Mouse (Mus musculus) embryonic facial prominence, embryonic 11.5 days (tissue): Measurements from ENCODE around the gene Mxra8. TPM values are rescaled to one million over a fixed set of nuclear protein-coding genes. Genes with fewer than 3 reads are reported as not detected.

Source experiments
- ATAC-seq: fragments of 200-750 bp; cut with Nextera tagmentation; replicated peaks from 2 replicates; pipeline ENCODE4 v1.8.0; 2017; ENCODE audit warnings: low read depth; ENCODE audit not compliant: insufficient number of reproducible peaks, low FRiP score, low TSS enrichment
- DNase-seq: peaks from one replicate; pipeline ENCODE4 v3.0.0-alpha.2; 2015; ENCODE audit warnings: low spot score
- H3K27ac ChIP-seq: fragments of 300-500 bp; sonication (generic); replicated peaks from 2 replicates; pipeline ENCODE4 v1.5.1; 2014; ENCODE audit warnings: mild to moderate bottlenecking, low read depth, low read length, control low read depth
- H3K27me3 ChIP-seq: fragments of 300-500 bp; sonication (generic); 2 replicates; pipeline ENCODE4 v1.6.1; 2014; ENCODE audit warnings: mild to moderate bottlenecking, low read length, moderate library complexity, mixed read lengths; ENCODE audit not compliant: control insufficient read depth, insufficient read depth
- H3K36me3 ChIP-seq: fragments of 300-500 bp; sonication (generic); replicated peaks from 2 replicates; pipeline ENCODE4 v1.6.1; 2014; ENCODE audit warnings: low read depth, mild to moderate bottlenecking, low read length, moderate library complexity, mixed read lengths; ENCODE audit not compliant: control insufficient read depth, insufficient read depth
- H3K4me1 ChIP-seq: fragments of 300-500 bp; sonication (generic); 2 replicates; pipeline ENCODE4 v1.6.1; 2014; ENCODE audit warnings: low read length, mixed read lengths; ENCODE audit not compliant: control insufficient read depth, insufficient read depth
- H3K4me2 ChIP-seq: fragments of 300-500 bp; sonication (generic); 2 replicates; pipeline ENCODE4 v1.6.1; 2014; ENCODE audit warnings: low read depth, mild to moderate bottlenecking, control low read depth, low read length, moderate library complexity
- H3K4me3 ChIP-seq: fragments of 300-500 bp; sonication (generic); 2 replicates; pipeline ENCODE4 v1.5.1; 2014; ENCODE audit warnings: low read depth, low read length, control low read depth
- H3K9ac ChIP-seq: fragments of 300-500 bp; sonication (generic); replicated peaks from 2 replicates; pipeline ENCODE4 v1.6.1; 2014; ENCODE audit warnings: mild to moderate bottlenecking, control low read depth, low read length
- H3K9me3 ChIP-seq: fragments of 300-500 bp; sonication (generic); replicated peaks from 2 replicates; pipeline ENCODE4 v1.6.1; 2016; ENCODE audit warnings: mild to moderate bottlenecking, low read length, inconsistent platforms, mixed read lengths; ENCODE audit not compliant: control insufficient read depth
- whole genome bisulfite sequencing: fragments of 180-500 bp; shearing (Covaris S2); extraction: QIAGEN DNeasy Blood & Tissue Kit; methylation state at CpG from one replicate; pipeline ENCODE4 v1.1.7; 2014; 5-methylcytosine and 5-hydroxymethylcytosine counted together
- polyA plus RNA-seq: library from polyadenylated mRNA; unstranded; fragments of >200 nt; fragmentation: Nextera tagmentation; extraction: Ambion mirVana; gene quantifications from 2 replicates; pipeline ENCODE4 v1.2.1, GENCODE M21; 2014

The Mxra8 gene
- polyA plus RNA-seq, 1 experiment from 2014 or later: 38.2 TPM

GRCm38 (mm10) chr4:155871404-155871803, 31.9 kb downstream of the Mxra8 start:
- DNase-seq (no peak), ATAC-seq (no peak)
- H3K9ac ChIP-seq: no peak overlapping the region
- no peaks in the 10 kb centered on the region for H3K4me1 ChIP-seq
- no peaks in the 10 kb centered on the region; the same call in none of the 2 replicates for H3K36me3 ChIP-seq
- WGBS: 88% methylated on average over 7 of the region's 7 CpGs
- H3K27ac ChIP-seq: no peak overlapping the region
- no peaks in the 10 kb centered on the region for H3K27me3 ChIP-seq
- H3K4me3 ChIP-seq: no peak overlapping the region
- H3K4me2 ChIP-seq: no peak overlapping the region
- H3K9me3 ChIP-seq: no peaks in the 10 kb centered on the region

- WGBS: 88% methylated on average over 3 of the region's 3 CpGs
- no peak overlapping the region for H3K9ac ChIP-seq
- H3K4me3 ChIP-seq: no peak overlapping the region
- H3K36me3 ChIP-seq: peaks cover 8% of the 10 kb centered on the region
- H3K27ac ChIP-seq: no peak overlapping the region
- H3K4me1 ChIP-seq: no peaks in the 10 kb centered on the region
- no peaks in the 10 kb centered on the region for H3K9me3 ChIP-seq
- ATAC-seq: no peak
- H3K4me2 ChIP-seq: no peak overlapping the region
- no peak for DNase-seq
- no peaks in the 10 kb centered on the region for H3K27me3 ChIP-seq
These were observed 44.1 kb downstream of the Mxra8 start for GRCm38 (mm10) chr4:155883587-155883986.

- Histone ChIP-seq H3K36me3 (peaks cover 8% of the 10 kb centered on the region), H3K4me2 (no peak overlapping the region), H3K27me3 (no peaks in the 10 kb centered on the region), H3K4me3 (no peak overlapping the region), H3K4me1 (no peaks in the 10 kb centered on the region; the same call in 1 of the 2 replicates), H3K9ac (no peak overlapping the region), H3K9me3 (no peaks in the 10 kb centered on the region), H3K27ac (no peak overlapping the region)
- WGBS: 96% methylated on average over 5 of the region's 5 CpGs
- DNase-seq (no peak), ATAC-seq (no peak)
These were observed 46.9 kb downstream of the Mxra8 start for GRCm38 (mm10) chr4:155886330-155886729.

GRCm38 (mm10) chr4:155887674-155888073, 48.2 kb downstream of the Mxra8 start:
- no peak overlapping the region for H3K27ac ChIP-seq
- ATAC-seq (no peak), DNase-seq (no peak)
- no peaks in the 10 kb centered on the region; the same call in 1 of the 2 replicates for H3K4me1 ChIP-seq
- no peaks in the 10 kb centered on the region for H3K9me3 ChIP-seq
- peaks cover 8% of the 10 kb centered on the region for H3K36me3 ChIP-seq
- H3K9ac ChIP-seq: no peak overlapping the region
- no peaks in the 10 kb centered on the region for H3K27me3 ChIP-seq
- WGBS: 86% methylated on average over 10 of the region's 10 CpGs
- no peak overlapping the region for H3K4me2 ChIP-seq
- no peak overlapping the region for H3K4me3 ChIP-seq

GRCm38 (mm10) chr4:155888181-155888580, 48.7 kb downstream of the Mxra8 start:
- no peaks in the 10 kb centered on the region; the same call in 1 of the 2 replicates for H3K4me1 ChIP-seq
- H3K4me2 ChIP-seq: no peak overlapping the region
- H3K27ac ChIP-seq: no peak overlapping the region
- 94% methylated on average over 9 of the region's 9 CpGs for WGBS
- H3K27me3 ChIP-seq: no peaks in the 10 kb centered on the region
- H3K4me3 ChIP-seq: no peak overlapping the region
- no peaks in the 10 kb centered on the region for H3K9me3 ChIP-seq
- DNase-seq (no peak), ATAC-seq (no peak)
- H3K36me3 ChIP-seq: peaks cover 8% of the 10 kb centered on the region
- no peak overlapping the region for H3K9ac ChIP-seq

GRCm38 (mm10) chr4:155889316-155889715, 49.8 kb downstream of the Mxra8 start:
- H3K36me3 ChIP-seq: peaks cover 8% of the 10 kb centered on the region
- no peaks in the 10 kb centered on the region for H3K9me3 ChIP-seq
- ATAC-seq: no peak
- H3K9ac ChIP-seq: no peak overlapping the region
- no peaks in the 10 kb centered on the region for H3K27me3 ChIP-seq
- H3K4me2 ChIP-seq: no peak overlapping the region
- no peak overlapping the region for H3K27ac ChIP-seq
- no peak overlapping the region for H3K4me3 ChIP-seq
- DNase-seq: no peak
- peaks cover 2% of the 10 kb centered on the region for H3K4me1 ChIP-seq
- 84% methylated on average over 5 of the region's 5 CpGs for WGBS

GRCm38 (mm10) chr4:155891011-155891471, 51.6 kb downstream of the Mxra8 start:
- Histone ChIP-seq H3K9ac (peak overlapping the region; percentile 77), H3K27ac (no peak overlapping the region), H3K4me3 (peak overlapping the region; percentile 86), H3K36me3 (peaks cover 8% of the 10 kb centered on the region), H3K4me1 (peaks cover 4% of the 10 kb centered on the region), H3K9me3 (no peaks in the 10 kb centered on the region), H3K27me3 (no peaks in the 10 kb centered on the region), H3K4me2 (peak overlapping the region; percentile 97)
- ATAC-seq: no peak
- no peak for DNase-seq
- WGBS: under 1% methylated on average over 34 of the region's 34 CpGs

GRCm38 (mm10) chr4:155891551-155892001, 52.1 kb downstream of the Mxra8 start, which contains the start of the genes Pusl1 and Acap3:
TSS of gene Pusl1 (minus strand) at chr4:155891781.
TSS of gene Acap3 (plus strand) at chr4:155891822.
- peak; percentile 97 for DNase-seq
- under 1% methylated on average over 52 of the region's 52 CpGs for whole genome bisulfite sequencing
- H3K27me3 ChIP-seq: no peaks in the 10 kb centered on the region
- H3K4me2 ChIP-seq: peak within 1 kb of the TSS; percentile 97
- peak within 1 kb of the TSS; percentile 90 for H3K27ac ChIP-seq
- ATAC-seq: peak; percentile 76
- H3K36me3 ChIP-seq: peaks cover 6% of the 10 kb centered on the region
- H3K4me1 ChIP-seq: peaks cover 4% of the 10 kb centered on the region
- no peaks in the 10 kb centered on the region for H3K9me3 ChIP-seq
- peak within 1 kb of the TSS; percentile 83 for H3K9ac ChIP-seq
- H3K4me3 ChIP-seq: peak within 1 kb of the TSS; percentile 86
